Mouse (Mus musculus): ENCODE measurements around the gene Otulin. TPM values are rescaled to one million over a fixed set of nuclear protein-coding genes. Genes with fewer than 3 reads are reported as not detected.

Otulin gene
- polyA plus RNA-seq, 1 experiment: 43.1 TPM

GRCm38 (mm10) chr15:27577915-27578780 lies 52.3 kb downstream of the Otulin start:
- H3K36me3 ChIP-seq (ENCODE audit: control insufficient read depth, insufficient read depth, low read length): no peaks in the 10 kb centered on the region
- TF ChIP-seq CTCF (IDR thresholded peaks at IDR 0.05; ENCODE audit: borderline replicate concordance, control insufficient read depth, extremely low read depth, insufficient read depth, low read length, poor library complexity) (no peak), POLR2A (IDR thresholded peaks at IDR 0.05; ENCODE audit: control insufficient read depth, extremely low read depth, insufficient read depth, low read length, poor library complexity) (no peak)
- H3K4me3 ChIP-seq (ENCODE audit: control insufficient read depth, insufficient read depth, low read length): no peak overlapping the region
- no peaks in the 10 kb centered on the region for H3K27me3 ChIP-seq (ENCODE audit: control insufficient read depth, insufficient read depth, low read length)
- no peak for DNase-seq
- peaks cover 14% of the 10 kb centered on the region; the same call in 1 of the 2 replicates for H3K4me1 ChIP-seq (replicated peaks; ENCODE audit: control insufficient read depth, insufficient read depth, low read length)
- no peak overlapping the region for H3K27ac ChIP-seq (ENCODE audit: control insufficient read depth, insufficient read depth, low read length)
- 62% methylated on average over 16 of the region's 16 CpGs for WGBS

- H3K4me1 ChIP-seq (replicated peaks; ENCODE audit: control insufficient read depth, insufficient read depth, low read length): peaks cover 14% of the 10 kb centered on the region; the same call in 1 of the 2 replicates
- H3K4me3 ChIP-seq (ENCODE audit: control insufficient read depth, insufficient read depth, low read length): no peak overlapping the region
- TF ChIP-seq POLR2A (IDR thresholded peaks at IDR 0.05; ENCODE audit: control insufficient read depth, extremely low read depth, insufficient read depth, low read length, poor library complexity) (no peak), CTCF (IDR thresholded peaks at IDR 0.05; ENCODE audit: borderline replicate concordance, control insufficient read depth, extremely low read depth, insufficient read depth, low read length, poor library complexity) (no peak)
- no peaks in the 10 kb centered on the region for H3K27me3 ChIP-seq (ENCODE audit: control insufficient read depth, insufficient read depth, low read length)
- WGBS: 97% methylated on average over 1 of the region's 1 CpGs
- no peaks in the 10 kb centered on the region for H3K36me3 ChIP-seq (ENCODE audit: control insufficient read depth, insufficient read depth, low read length)
- DNase-seq: no peak
- no peak overlapping the region for H3K27ac ChIP-seq (ENCODE audit: control insufficient read depth, insufficient read depth, low read length)
Observed at GRCm38 (mm10) chr15:27576886-27577285, 53.6 kb downstream of the Otulin start.

GRCm38 (mm10) chr15:27575932-27576331 lies 54.6 kb downstream of the Otulin start:
- no peak for DNase-seq
- H3K36me3 ChIP-seq (ENCODE audit: control insufficient read depth, insufficient read depth, low read length): no peaks in the 10 kb centered on the region
- no peak overlapping the region for H3K4me3 ChIP-seq (ENCODE audit: control insufficient read depth, insufficient read depth, low read length)
- TF ChIP-seq POLR2A (IDR thresholded peaks at IDR 0.05; ENCODE audit: control insufficient read depth, extremely low read depth, insufficient read depth, low read length, poor library complexity): no peak
- no peak for TF ChIP-seq CTCF (IDR thresholded peaks at IDR 0.05; ENCODE audit: borderline replicate concordance, control insufficient read depth, extremely low read depth, insufficient read depth, low read length, poor library complexity)
- 86% methylated on average over 3 of the region's 3 CpGs for WGBS
- H3K4me1 ChIP-seq (replicated peaks; ENCODE audit: control insufficient read depth, insufficient read depth, low read length): peaks cover 14% of the 10 kb centered on the region; the same call in 1 of the 2 replicates
- H3K27ac ChIP-seq (ENCODE audit: control insufficient read depth, insufficient read depth, low read length): no peak overlapping the region
- H3K27me3 ChIP-seq (ENCODE audit: control insufficient read depth, insufficient read depth, low read length): no peaks in the 10 kb centered on the region

GRCm38 (mm10) chr15:27574992-27575781 lies 55.3 kb downstream of the Otulin start:
- TF ChIP-seq CTCF (IDR thresholded peaks at IDR 0.05; ENCODE audit: borderline replicate concordance, control insufficient read depth, extremely low read depth, insufficient read depth, low read length, poor library complexity) (no peak), POLR2A (IDR thresholded peaks at IDR 0.05; ENCODE audit: control insufficient read depth, extremely low read depth, insufficient read depth, low read length, poor library complexity) (no peak)
- H3K36me3 ChIP-seq (ENCODE audit: control insufficient read depth, insufficient read depth, low read length): no peaks in the 10 kb centered on the region
- WGBS: 47% methylated on average over 8 of the region's 8 CpGs
- no peak for DNase-seq
- H3K27ac ChIP-seq (ENCODE audit: control insufficient read depth, insufficient read depth, low read length): no peak overlapping the region
- no peaks in the 10 kb centered on the region for H3K27me3 ChIP-seq (ENCODE audit: control insufficient read depth, insufficient read depth, low read length)
- peaks cover 14% of the 10 kb centered on the region; the same call in 1 of the 2 replicates for H3K4me1 ChIP-seq (replicated peaks; ENCODE audit: control insufficient read depth, insufficient read depth, low read length)
- H3K4me3 ChIP-seq (ENCODE audit: control insufficient read depth, insufficient read depth, low read length): no peak overlapping the region

GRCm38 (mm10) chr15:27571179-27571578 lies 59.3 kb downstream of the Otulin start:
- no peak overlapping the region for H3K27ac ChIP-seq (ENCODE audit: control insufficient read depth, insufficient read depth, low read length)
- no peak for DNase-seq

GRCm38 (mm10) chr15:27570385-27570784 lies 60.1 kb downstream of the Otulin start:
- Histone ChIP-seq H3K4me3 (ENCODE audit: control insufficient read depth, insufficient read depth, low read length) (no peak overlapping the region), H3K27me3 (ENCODE audit: control insufficient read depth, insufficient read depth, low read length) (no peaks in the 10 kb centered on the region), H3K27ac (ENCODE audit: control insufficient read depth, insufficient read depth, low read length) (no peak overlapping the region), H3K4me1 (replicated peaks; ENCODE audit: control insufficient read depth, insufficient read depth, low read length) (0 out of 2 replicates have a peak, but pooled peaks cover 2% of the 10 kb centered on the region), H3K36me3 (ENCODE audit: control insufficient read depth, insufficient read depth, low read length) (no peaks in the 10 kb centered on the region)
- DNase-seq: no peak
- 94% methylated on average over 4 of the region's 4 CpGs for WGBS
- no peak for TF ChIP-seq POLR2A (IDR thresholded peaks at IDR 0.05; ENCODE audit: control insufficient read depth, extremely low read depth, insufficient read depth, low read length, poor library complexity)
- TF ChIP-seq CTCF (IDR thresholded peaks at IDR 0.05; ENCODE audit: borderline replicate concordance, control insufficient read depth, extremely low read depth, insufficient read depth, low read length, poor library complexity): no peak

More at GRCm38 (mm10) chr15:27571179-27571578, 59.3 kb downstream of the Otulin start:
- H3K36me3 ChIP-seq (ENCODE audit: control insufficient read depth, insufficient read depth, low read length): no peaks in the 10 kb centered on the region
- TF ChIP-seq CTCF (IDR thresholded peaks at IDR 0.05; ENCODE audit: borderline replicate concordance, control insufficient read depth, extremely low read depth, insufficient read depth, low read length, poor library complexity) (no peak), POLR2A (IDR thresholded peaks at IDR 0.05; ENCODE audit: control insufficient read depth, extremely low read depth, insufficient read depth, low read length, poor library complexity) (no peak)
- H3K27me3 ChIP-seq (ENCODE audit: control insufficient read depth, insufficient read depth, low read length): no peaks in the 10 kb centered on the region
- 95% methylated on average over 8 of the region's 8 CpGs for WGBS
- no peak overlapping the region for H3K4me3 ChIP-seq (ENCODE audit: control insufficient read depth, insufficient read depth, low read length)
- H3K4me1 ChIP-seq (replicated peaks; ENCODE audit: control insufficient read depth, insufficient read depth, low read length): 0 out of 2 replicates have a peak, but pooled peaks cover 2% of the 10 kb centered on the region
